Mouse (Mus musculus) limb, embryonic 10.5 days (tissue): Measurements from ENCODE around the gene Stxbp6. TPM values are rescaled to one million over a fixed set of nuclear protein-coding genes. Genes with fewer than 3 reads are reported as not detected.
"Not testable (repeated sequence)": the region's sequence is repeated elsewhere in the genome, so short reads cannot be mapped to it uniquely, and the experiment has no call there.

Source experiments
- DNase-seq: peaks from one replicate; pipeline ENCODE4 v3.0.0-alpha.2; 2017; ENCODE audit warnings: low spot score
- H3K27ac ChIP-seq: fragments of 300-500 bp; sonication (generic); 2 replicates; pipeline ENCODE4 v1.5.1; 2016; ENCODE audit warnings: mild to moderate bottlenecking
- H3K27me3 ChIP-seq: fragments of 300-500 bp; sonication (generic); 2 replicates; pipeline ENCODE4 v1.6.1; 2016; ENCODE audit warnings: low read depth, mild to moderate bottlenecking; ENCODE audit not compliant: poor library complexity, severe bottlenecking
- H3K36me3 ChIP-seq: fragments of 300-500 bp; sonication (generic); 2 replicates; pipeline ENCODE4 v1.6.1; 2016; ENCODE audit warnings: mild to moderate bottlenecking, moderate library complexity
- H3K4me1 ChIP-seq: fragments of 300-500 bp; sonication (generic); 2 replicates; pipeline ENCODE4 v1.6.1; 2016
- H3K4me3 ChIP-seq: fragments of 300-500 bp; sonication (generic); 2 replicates; pipeline ENCODE4 v1.5.1; 2016; ENCODE audit warnings: mild to moderate bottlenecking, moderate library complexity
- H3K9me3 ChIP-seq: fragments of 300-500 bp; sonication (generic); replicated peaks from 2 replicates; pipeline ENCODE4 v1.6.1; 2016; ENCODE audit warnings: mild to moderate bottlenecking
- WGBS: fragments of 180-500 bp; shearing (Covaris S2); methylation state at CpG from one replicate; pipeline ENCODE4 v1.1.7; 2016; 5-methylcytosine and 5-hydroxymethylcytosine counted together
- polyA plus RNA-seq: library from polyadenylated mRNA; unstranded; fragments of >200 nt; fragmentation: Nextera tagmentation; extraction: Ambion mirVana; gene quantifications from 2 replicates; pipeline ENCODE4 v1.2.1, GENCODE M21; 2016

Gene Stxbp6
- polyA plus RNA-seq, 1 experiment from 2014 or later, result 12.5 TPM

- H3K4me1 ChIP-seq, result peaks cover 19% of the 10 kb centered on the region
- not testable (repeated sequence) for DNase-seq, H3K9me3 ChIP-seq, H3K36me3 ChIP-seq, H3K27me3 ChIP-seq, H3K4me3 ChIP-seq, H3K27ac ChIP-seq
- WGBS, result 56% methylated on average over 8 of the region's 9 CpGs
Observed at GRCm38 (mm10) chr12:45047711-45048110, 26.8 kb downstream of the Stxbp6 start.

GRCm38 (mm10) chr12:45047172-45047571 is 27.3 kb downstream of the Stxbp6 start:
- Histone ChIP-seq H3K27me3 (no peaks in the 10 kb centered on the region), H3K4me1 (peaks cover 19% of the 10 kb centered on the region), H3K4me3 (no peak overlapping the region), H3K9me3 (no peaks in the 10 kb centered on the region), H3K27ac (no peak overlapping the region), H3K36me3 (no peaks in the 10 kb centered on the region)
- 77% methylated on average over 4 of the region's 4 CpGs for WGBS
- DNase-seq, result no peak

GRCm38 (mm10) chr12:45044581-45044980 is 29.9 kb downstream of the Stxbp6 start:
- Histone ChIP-seq H3K9me3 (no peaks in the 10 kb centered on the region), H3K27ac (no peak overlapping the region), H3K4me1 (peaks cover 19% of the 10 kb centered on the region), H3K36me3 (no peaks in the 10 kb centered on the region), H3K27me3 (no peaks in the 10 kb centered on the region), H3K4me3 (no peak overlapping the region)
- DNase-seq, result no peak
- 98% methylated on average over 1 of the region's 1 CpGs for WGBS

GRCm38 (mm10) chr12:45042591-45043091 is 31.9 kb downstream of the Stxbp6 start:
- H3K4me3 ChIP-seq, result no peak overlapping the region
- H3K9me3 ChIP-seq, result no peaks in the 10 kb centered on the region
- no peaks in the 10 kb centered on the region for H3K36me3 ChIP-seq
- H3K27ac ChIP-seq, result no peak overlapping the region
- H3K27me3 ChIP-seq, result no peaks in the 10 kb centered on the region
- peaks cover 16% of the 10 kb centered on the region for H3K4me1 ChIP-seq
- no peak for DNase-seq
- whole genome bisulfite sequencing, result 91% methylated on average over 10 of the region's 10 CpGs

GRCm38 (mm10) chr12:45037496-45037895 is 37.0 kb downstream of the Stxbp6 start:
- no peak overlapping the region for H3K27ac ChIP-seq
- H3K36me3 ChIP-seq, result no peaks in the 10 kb centered on the region
- no peak overlapping the region for H3K4me3 ChIP-seq
- no peaks in the 10 kb centered on the region for H3K27me3 ChIP-seq
- no peaks in the 10 kb centered on the region for H3K4me1 ChIP-seq
- 92% methylated on average over 1 of the region's 1 CpGs for WGBS
- no peak for DNase-seq
- H3K9me3 ChIP-seq, result no peaks in the 10 kb centered on the region

GRCm38 (mm10) chr12:45037091-45037490 is 37.4 kb downstream of the Stxbp6 start:
- no peak overlapping the region for H3K27ac ChIP-seq
- no peaks in the 10 kb centered on the region for H3K27me3 ChIP-seq
- H3K4me3 ChIP-seq, result no peak overlapping the region
- no peaks in the 10 kb centered on the region for H3K9me3 ChIP-seq
- no peaks in the 10 kb centered on the region for H3K4me1 ChIP-seq
- DNase-seq, result no peak
- no peaks in the 10 kb centered on the region for H3K36me3 ChIP-seq
- WGBS, result 87% methylated on average over 4 of the region's 4 CpGs

GRCm38 (mm10) chr12:45030681-45031080 is 43.8 kb downstream of the Stxbp6 start:
- H3K9me3 ChIP-seq, result no peaks in the 10 kb centered on the region
- no peaks in the 10 kb centered on the region for H3K4me1 ChIP-seq
- WGBS, result 93% methylated on average over 3 of the region's 3 CpGs
- H3K36me3 ChIP-seq, result no peaks in the 10 kb centered on the region
- H3K27me3 ChIP-seq, result no peaks in the 10 kb centered on the region
- no peak for DNase-seq
- no peak overlapping the region for H3K4me3 ChIP-seq
- no peak overlapping the region for H3K27ac ChIP-seq

- 79% methylated on average over 1 of the region's 1 CpGs for WGBS
- DNase-seq, result no peak
- no peak overlapping the region for H3K27ac ChIP-seq
- no peaks in the 10 kb centered on the region for H3K36me3 ChIP-seq
- no peaks in the 10 kb centered on the region for H3K4me1 ChIP-seq
- H3K4me3 ChIP-seq, result no peak overlapping the region
- H3K9me3 ChIP-seq, result no peaks in the 10 kb centered on the region
- H3K27me3 ChIP-seq, result no peaks in the 10 kb centered on the region
Observed at GRCm38 (mm10) chr12:45026347-45026746, 48.2 kb downstream of the Stxbp6 start.

- Histone ChIP-seq H3K4me1 (no peaks in the 10 kb centered on the region), H3K27ac (no peak overlapping the region), H3K4me3 (no peak overlapping the region), H3K36me3 (no peaks in the 10 kb centered on the region), H3K9me3 (no peaks in the 10 kb centered on the region), H3K27me3 (no peaks in the 10 kb centered on the region)
- DNase-seq, result no peak
- 96% methylated on average over 3 of the region's 3 CpGs for WGBS
Observed at GRCm38 (mm10) chr12:45020018-45020417, 54.5 kb downstream of the Stxbp6 start.

- H3K4me3 ChIP-seq, result no peak overlapping the region
- H3K9me3 ChIP-seq, result no peaks in the 10 kb centered on the region
- WGBS, result 92% methylated on average over 12 of the region's 12 CpGs
- DNase-seq, result no peak
- no peak overlapping the region for H3K27ac ChIP-seq
- no peaks in the 10 kb centered on the region for H3K27me3 ChIP-seq
- no peaks in the 10 kb centered on the region for H3K4me1 ChIP-seq
- H3K36me3 ChIP-seq, result no peaks in the 10 kb centered on the region
Observed at GRCm38 (mm10) chr12:45019059-45019822, 55.3 kb downstream of the Stxbp6 start.

GRCm38 (mm10) chr12:45013246-45013756 is 61.2 kb downstream of the Stxbp6 start:
- Histone ChIP-seq H3K9me3 (no peaks in the 10 kb centered on the region), H3K36me3 (no peaks in the 10 kb centered on the region), H3K4me1 (peaks cover 9% of the 10 kb centered on the region; the same call in 1 of the 2 replicates), H3K27ac (no peak overlapping the region), H3K4me3 (no peak overlapping the region), H3K27me3 (no peaks in the 10 kb centered on the region)
- DNase-seq, result no peak
- 86% methylated on average over 5 of the region's 5 CpGs for WGBS

GRCm38 (mm10) chr12:45011436-45012089 is 62.9 kb downstream of the Stxbp6 start:
- H3K36me3 ChIP-seq, result no peaks in the 10 kb centered on the region
- no peaks in the 10 kb centered on the region for H3K9me3 ChIP-seq
- H3K4me3 ChIP-seq, result no peak overlapping the region
- no peaks in the 10 kb centered on the region for H3K27me3 ChIP-seq
- WGBS, result 84% methylated on average over 11 of the region's 11 CpGs
- H3K27ac ChIP-seq, result no peak overlapping the region
- DNase-seq, result no peak
- peaks cover 9% of the 10 kb centered on the region; the same call in 1 of the 2 replicates for H3K4me1 ChIP-seq

GRCm38 (mm10) chr12:45011006-45011405 is 63.5 kb downstream of the Stxbp6 start:
- H3K36me3 ChIP-seq, result no peaks in the 10 kb centered on the region
- H3K4me3 ChIP-seq, result no peak overlapping the region
- H3K9me3 ChIP-seq, result no peaks in the 10 kb centered on the region
- H3K27ac ChIP-seq, result no peak overlapping the region
- no peak for DNase-seq
- no peaks in the 10 kb centered on the region for H3K27me3 ChIP-seq
- H3K4me1 ChIP-seq, result peaks cover 9% of the 10 kb centered on the region; the same call in 1 of the 2 replicates
